Mouse (Mus musculus): ENCODE measurements around the gene Tex52. TPM values are rescaled to one million over a fixed set of nuclear protein-coding genes. Genes with fewer than 3 reads are reported as not detected.

The Tex52 gene
- polyA plus RNA-seq, 1 experiment: 0.21 TPM

- Histone ChIP-seq H3K4me3 (ENCODE audit: insufficient read depth, poor library complexity, severe bottlenecking) (no peak overlapping the region), H3K79me3 (ENCODE audit: low read depth) (no peaks in the 10 kb centered on the region), H3K36me3 (ENCODE audit: control insufficient read depth, insufficient read depth) (no peaks in the 10 kb centered on the region), H3K79me2 (ENCODE audit: control insufficient read depth, insufficient read depth) (no peaks in the 10 kb centered on the region), H3ac (ENCODE audit: control insufficient read depth, insufficient read length, low read depth) (no peak overlapping the region), H3K27me3 (ENCODE audit: control insufficient read depth, insufficient read depth, insufficient read length) (no peaks in the 10 kb centered on the region)
- TF ChIP-seq CEBPB (IDR thresholded peaks at IDR 0.05; ENCODE audit: low read depth) (no peak), MYOD1 (IDR thresholded peaks at IDR 0.05; ENCODE audit: control insufficient read depth, insufficient read length, low read depth) (no peak), MAX (IDR thresholded peaks at IDR 0.05) (no peak), MYOG (IDR thresholded peaks at IDR 0.05; ENCODE audit: control insufficient read depth, extremely low read depth, insufficient read length) (no peak), USF1 (IDR thresholded peaks at IDR 0.05; ENCODE audit: low read depth) (no peak), FOSL1 (IDR thresholded peaks at IDR 0.05; ENCODE audit: insufficient read depth, low read length, poor library complexity, severe bottlenecking) (no peak), CTCF (IDR thresholded peaks at IDR 0.05; ENCODE audit: control insufficient read depth, insufficient read depth, insufficient read length) (no peak)
These were observed 6.0 kb downstream of the Tex52 start for GRCm38 (mm10) chr6:128381254-128381653.

DNA sequence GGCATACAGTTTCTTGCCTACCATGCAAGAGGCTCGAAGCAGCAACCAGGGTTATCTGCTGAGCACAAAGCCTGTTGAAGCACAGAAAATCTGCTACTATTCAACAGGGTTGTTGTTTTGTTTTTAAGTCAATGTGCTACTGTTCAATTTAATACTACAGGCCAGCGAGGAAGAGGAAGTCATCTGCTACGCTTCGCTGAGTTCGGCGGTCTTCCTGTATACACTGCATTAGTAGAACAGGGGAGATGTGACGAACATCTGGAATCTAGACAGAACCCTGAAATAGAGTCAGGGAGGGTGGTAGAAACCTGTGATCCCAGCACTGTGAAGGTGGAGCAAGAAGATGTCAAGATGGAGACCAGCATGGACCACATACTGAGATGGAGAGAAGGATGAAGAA lies 8.5 kb downstream of the Tex52 start:
- no peaks in the 10 kb centered on the region for H3K27me3 ChIP-seq (ENCODE audit: control insufficient read depth, insufficient read depth, insufficient read length)
- no peaks in the 10 kb centered on the region for H3K36me3 ChIP-seq (ENCODE audit: control insufficient read depth, insufficient read depth)
- no peak for TF ChIP-seq MAX (IDR thresholded peaks at IDR 0.05)
- H3K79me2 ChIP-seq (ENCODE audit: control insufficient read depth, insufficient read depth): no peaks in the 10 kb centered on the region
- no peak overlapping the region for H3K4me3 ChIP-seq (ENCODE audit: insufficient read depth, poor library complexity, severe bottlenecking)
- no peaks in the 10 kb centered on the region for H3K79me3 ChIP-seq (ENCODE audit: low read depth)
- H3ac ChIP-seq (ENCODE audit: control insufficient read depth, insufficient read length, low read depth): no peak overlapping the region

GRCm38 (mm10) chr6:128385026-128385425 lies 9.8 kb downstream of the Tex52 start:
- Histone ChIP-seq H3K27me3 (ENCODE audit: control insufficient read depth, insufficient read depth, insufficient read length) (no peaks in the 10 kb centered on the region), H3K36me3 (ENCODE audit: control insufficient read depth, insufficient read depth) (no peaks in the 10 kb centered on the region), H3ac (ENCODE audit: control insufficient read depth, insufficient read length, low read depth) (no peak overlapping the region), H3K79me2 (ENCODE audit: control insufficient read depth, insufficient read depth) (no peaks in the 10 kb centered on the region), H3K4me3 (ENCODE audit: insufficient read depth, poor library complexity, severe bottlenecking) (no peak overlapping the region), H3K79me3 (ENCODE audit: low read depth) (no peaks in the 10 kb centered on the region)
- TF ChIP-seq MYOD1 (IDR thresholded peaks at IDR 0.05; ENCODE audit: control insufficient read depth, insufficient read length, low read depth): no peak
- no peak for TF ChIP-seq MYOG (IDR thresholded peaks at IDR 0.05; ENCODE audit: control insufficient read depth, extremely low read depth, insufficient read length)
- no peak for TF ChIP-seq CTCF (IDR thresholded peaks at IDR 0.05; ENCODE audit: control insufficient read depth, insufficient read depth, insufficient read length)
- TF ChIP-seq FOSL1 (IDR thresholded peaks at IDR 0.05; ENCODE audit: insufficient read depth, low read length, poor library complexity, severe bottlenecking): no peak
- no peak for TF ChIP-seq CEBPB (IDR thresholded peaks at IDR 0.05; ENCODE audit: low read depth)

DNA sequence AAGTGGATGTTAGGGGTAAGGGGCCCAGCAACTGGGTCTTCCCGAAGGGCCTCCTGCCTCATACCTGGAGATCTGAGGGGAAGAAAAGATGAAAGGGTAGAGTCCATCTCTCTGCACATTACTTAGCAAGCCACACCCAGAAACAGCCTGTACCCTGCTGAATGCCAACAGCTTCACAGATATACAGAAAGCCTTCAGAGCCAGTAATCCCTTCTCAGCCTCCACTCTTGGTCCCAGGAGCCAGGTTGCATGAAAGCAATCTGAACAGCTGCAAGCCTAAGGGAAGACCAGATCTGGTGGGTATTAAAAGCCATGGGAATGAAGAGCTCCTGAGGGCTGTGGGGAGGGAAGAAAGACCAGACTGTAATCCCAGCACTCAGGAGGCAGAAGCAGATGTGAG lies 13.9 kb downstream of the Tex52 start:
- no peaks in the 10 kb centered on the region for H3K79me3 ChIP-seq (ENCODE audit: low read depth)
- H3K4me3 ChIP-seq (ENCODE audit: insufficient read depth, poor library complexity, severe bottlenecking): no peak overlapping the region
- H3ac ChIP-seq (ENCODE audit: control insufficient read depth, insufficient read length, low read depth): no peak overlapping the region
- no peaks in the 10 kb centered on the region for H3K36me3 ChIP-seq (ENCODE audit: control insufficient read depth, insufficient read depth)
- TF ChIP-seq CEBPB (IDR thresholded peaks at IDR 0.05; ENCODE audit: low read depth) (no peak), MYOG (IDR thresholded peaks at IDR 0.05; ENCODE audit: control insufficient read depth, extremely low read depth, insufficient read length) (no peak), MYOD1 (IDR thresholded peaks at IDR 0.05; ENCODE audit: control insufficient read depth, insufficient read length, low read depth) (no peak), CTCF (IDR thresholded peaks at IDR 0.05; ENCODE audit: control insufficient read depth, insufficient read depth, insufficient read length) (no peak), USF1 (IDR thresholded peaks at IDR 0.05; ENCODE audit: low read depth) (no peak), FOSL1 (IDR thresholded peaks at IDR 0.05; ENCODE audit: insufficient read depth, low read length, poor library complexity, severe bottlenecking) (no peak), MAX (IDR thresholded peaks at IDR 0.05) (no peak)
- H3K79me2 ChIP-seq (ENCODE audit: control insufficient read depth, insufficient read depth): no peaks in the 10 kb centered on the region
- no peaks in the 10 kb centered on the region for H3K27me3 ChIP-seq (ENCODE audit: control insufficient read depth, insufficient read depth, insufficient read length)

DNA sequence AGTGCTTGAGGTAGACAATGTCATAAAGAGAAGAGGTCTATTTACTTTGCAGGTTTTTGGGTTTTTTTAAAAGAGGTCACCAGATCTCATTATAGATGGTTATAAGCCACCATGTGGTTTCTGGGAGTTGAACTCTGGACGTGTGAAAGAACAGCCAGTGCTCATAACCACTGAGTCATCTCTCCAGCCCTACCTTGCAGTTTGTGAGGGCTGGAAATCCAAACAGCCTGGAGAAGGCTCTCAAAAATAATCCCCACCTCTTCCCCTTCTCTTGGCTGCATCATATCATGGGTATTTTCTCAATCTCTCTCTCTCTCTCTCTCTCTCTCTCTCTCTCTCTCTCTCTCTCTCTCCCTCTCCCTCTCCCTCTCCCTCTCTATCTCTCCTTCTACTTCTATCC lies 15.4 kb downstream of the Tex52 start:
- H3K79me3 ChIP-seq (ENCODE audit: low read depth): no peaks in the 10 kb centered on the region
- no peak for TF ChIP-seq MAX (IDR thresholded peaks at IDR 0.05)
- TF ChIP-seq CEBPB (IDR thresholded peaks at IDR 0.05; ENCODE audit: low read depth): no peak
- no peak for TF ChIP-seq MYOG (IDR thresholded peaks at IDR 0.05; ENCODE audit: control insufficient read depth, extremely low read depth, insufficient read length)
- no peak for TF ChIP-seq USF1 (IDR thresholded peaks at IDR 0.05; ENCODE audit: low read depth)
- no peak for TF ChIP-seq FOSL1 (IDR thresholded peaks at IDR 0.05; ENCODE audit: insufficient read depth, low read length, poor library complexity, severe bottlenecking)
- TF ChIP-seq CTCF (IDR thresholded peaks at IDR 0.05; ENCODE audit: control insufficient read depth, insufficient read depth, insufficient read length): no peak
- no peak for TF ChIP-seq MYOD1 (IDR thresholded peaks at IDR 0.05; ENCODE audit: control insufficient read depth, insufficient read length, low read depth)
- no peaks in the 10 kb centered on the region for H3K79me2 ChIP-seq (ENCODE audit: control insufficient read depth, insufficient read depth)
- H3K27me3 ChIP-seq (ENCODE audit: control insufficient read depth, insufficient read depth, insufficient read length): no peaks in the 10 kb centered on the region
- H3K36me3 ChIP-seq (ENCODE audit: control insufficient read depth, insufficient read depth): no peaks in the 10 kb centered on the region
- no peak overlapping the region for H3K4me3 ChIP-seq (ENCODE audit: insufficient read depth, poor library complexity, severe bottlenecking)
- H3ac ChIP-seq (ENCODE audit: control insufficient read depth, insufficient read length, low read depth): no peak overlapping the region

DNA sequence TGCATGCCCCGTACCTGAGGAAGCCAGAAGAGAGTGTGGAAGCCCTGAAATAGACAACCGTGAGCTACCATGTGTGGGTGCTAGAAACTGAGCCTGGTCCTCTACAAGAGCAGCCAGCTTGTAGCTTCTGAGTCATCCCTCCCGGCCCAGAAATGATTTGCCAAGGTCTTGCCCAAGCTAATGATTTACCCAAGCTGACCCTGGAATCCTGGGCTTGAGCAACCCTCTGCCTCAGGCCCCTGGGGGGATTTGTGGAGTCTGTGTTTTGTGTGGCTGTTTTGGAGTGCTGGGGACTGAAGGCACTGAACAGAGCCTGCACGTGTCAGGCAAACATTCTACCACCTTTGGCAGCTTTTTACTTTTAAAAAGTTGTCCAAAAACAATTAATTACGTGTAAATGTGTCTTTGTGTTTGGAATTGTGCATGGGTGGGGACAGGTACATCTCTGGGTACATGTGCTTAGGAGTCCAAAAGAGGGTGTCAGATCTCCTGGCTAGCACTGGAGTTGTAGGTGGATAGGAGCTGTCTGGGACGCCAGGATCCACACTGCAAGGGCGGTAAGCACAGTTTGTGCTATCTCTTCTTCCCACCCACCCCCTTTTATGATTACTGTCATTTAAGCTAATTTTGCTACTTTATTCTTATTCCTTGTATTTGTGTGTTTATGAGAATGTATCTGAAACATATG lies 22.5 kb downstream of the Tex52 start:
- Histone ChIP-seq H3K79me3 (ENCODE audit: low read depth) (no peaks in the 10 kb centered on the region), H3K36me3 (ENCODE audit: control insufficient read depth, insufficient read depth) (no peaks in the 10 kb centered on the region), H3K4me3 (ENCODE audit: insufficient read depth, poor library complexity, severe bottlenecking) (no peak overlapping the region), H3K27me3 (ENCODE audit: control insufficient read depth, insufficient read depth, insufficient read length) (no peaks in the 10 kb centered on the region), H3ac (ENCODE audit: control insufficient read depth, insufficient read length, low read depth) (no peak overlapping the region), H3K79me2 (ENCODE audit: control insufficient read depth, insufficient read depth) (no peaks in the 10 kb centered on the region)
- no peak for TF ChIP-seq FOSL1 (IDR thresholded peaks at IDR 0.05; ENCODE audit: insufficient read depth, low read length, poor library complexity, severe bottlenecking)
- no peak for TF ChIP-seq CEBPB (IDR thresholded peaks at IDR 0.05; ENCODE audit: low read depth)
- TF ChIP-seq CTCF (IDR thresholded peaks at IDR 0.05; ENCODE audit: control insufficient read depth, insufficient read depth, insufficient read length): no peak
- no peak for TF ChIP-seq MYOG (IDR thresholded peaks at IDR 0.05; ENCODE audit: control insufficient read depth, extremely low read depth, insufficient read length)
- no peak for TF ChIP-seq MYOD1 (IDR thresholded peaks at IDR 0.05; ENCODE audit: control insufficient read depth, insufficient read length, low read depth)
- no peak for TF ChIP-seq MAX (IDR thresholded peaks at IDR 0.05)
- no peak for TF ChIP-seq USF1 (IDR thresholded peaks at IDR 0.05; ENCODE audit: low read depth)
